In the genomic region with DNA sequence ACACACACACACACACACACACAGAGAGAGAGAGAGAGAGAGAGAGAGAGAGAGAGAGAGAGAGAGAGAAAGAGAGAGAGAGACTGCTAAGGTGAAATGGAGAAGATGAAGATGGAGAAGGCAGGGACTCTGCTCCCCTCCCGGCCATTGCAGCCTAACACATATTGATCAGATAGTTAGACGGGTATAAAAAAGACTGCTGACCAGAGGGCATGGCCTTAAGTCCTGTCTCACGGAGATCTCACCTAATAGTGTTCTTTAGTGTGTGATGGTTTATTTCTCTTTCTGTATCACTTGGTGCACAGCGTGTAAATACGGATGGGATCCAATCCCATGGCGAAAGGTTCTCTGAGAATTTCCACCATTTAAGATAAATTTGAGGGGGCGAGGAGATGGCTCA, we compare ENCODE assay signal across 8 mouse cellular contexts. TPM values are rescaled to one million over a fixed set of nuclear protein-coding genes. Genes with fewer than 3 reads are reported as not detected.
DNase-seq lines count a peak whose midpoint lies in the region; ATAC-seq and TF ChIP-seq lines count a peak whose summit lies in the region.

TSS of gene Fam81a (minus strand) at position 101 of the 400 bp plus-strand sequence.

- H3K9me3 ChIP-seq in lung, postnatal 0 days (ENCODE audit: low read length), result no peaks in the 10 kb centered on the region
- H3K9me3 ChIP-seq in heart, embryonic 11.5 days (replicated peaks; ENCODE audit: control insufficient read depth, low read length), result no peaks in the 10 kb centered on the region
- H3K9me3 ChIP-seq in neural tube, embryonic 14.5 days (ENCODE audit: control insufficient read depth, low read length), result no peaks in the 10 kb centered on the region

- TF ChIP-seq CTCF in lung, postnatal 0 days (IDR thresholded peaks at IDR 0.05), result no peak

- H3K4me2 ChIP-seq in lung, postnatal 0 days (replicated peaks; ENCODE audit: low read depth, low read length), result peak within 1 kb of the TSS; percentile 89
- peak within 1 kb of the TSS; percentile 93 for H3K4me2 ChIP-seq in heart, embryonic 11.5 days
- peak within 1 kb of the TSS; percentile 94 for H3K4me2 ChIP-seq in neural tube, embryonic 14.5 days (ENCODE audit: low read depth, low read length)

- 56% methylated on average over 7 of the region's 7 CpGs for WGBS in lung, postnatal 0 days
- WGBS in heart, embryonic 11.5 days (ENCODE audit: insufficient replicate concordance), result 67% methylated on average over 7 of the region's 7 CpGs
- WGBS in neural tube, embryonic 14.5 days, result 76% methylated on average over 7 of the region's 7 CpGs

- no peak within 1 kb of the TSS for H3K27ac ChIP-seq in lung, postnatal 0 days (ENCODE audit: low read length)
- H3K27ac ChIP-seq in heart, embryonic 11.5 days (ENCODE audit: low read depth, low read length), result no peak within 1 kb of the TSS
- no peak within 1 kb of the TSS; the same call in 1 of the 2 replicates for H3K27ac ChIP-seq in neural tube, embryonic 14.5 days (ENCODE audit: low read depth, low read length)

- peak within 1 kb of the TSS; percentile 51 for H3K4me3 ChIP-seq in lung, postnatal 0 days (ENCODE audit: low read depth, low read length)
- peak within 1 kb of the TSS; percentile 70 for H3K4me3 ChIP-seq in heart, embryonic 11.5 days (ENCODE audit: low read depth, low read length)
- peak within 1 kb of the TSS; percentile 65 for H3K4me3 ChIP-seq in neural tube, embryonic 14.5 days (ENCODE audit: low read depth, low read length)

- TF ChIP-seq EP300 in lung, postnatal 0 days (IDR thresholded peaks at IDR 0.05), result no peak

- no peak for ATAC-seq in lung, postnatal 0 days
- ATAC-seq in heart, embryonic 11.5 days (replicated peaks; ENCODE audit: insufficient number of reproducible peaks, low FRiP score, low TSS enrichment), result no peak
- ATAC-seq in neural tube, embryonic 14.5 days (ENCODE audit: low read depth), result no peak

- peaks cover 7% of the 10 kb centered on the region; the same call in 1 of the 2 replicates for H3K27me3 ChIP-seq in lung, postnatal 0 days (replicated peaks; ENCODE audit: insufficient read depth, low read length)
- peaks cover 11% of the 10 kb centered on the region for H3K27me3 ChIP-seq in heart, embryonic 11.5 days (ENCODE audit: control insufficient read depth, insufficient read depth, low read length)
- no peaks in the 10 kb centered on the region; the same call in 1 of the 2 replicates for H3K27me3 ChIP-seq in neural tube, embryonic 14.5 days (ENCODE audit: control insufficient read depth, insufficient read depth, low read length)

- no peak for DNase-seq in lung, postnatal 0 days (ENCODE audit: low spot score)
- no peak for DNase-seq in lung, postnatal 14 days
- no peak for DNase-seq in left cerebral cortex, postnatal 10 days (ENCODE audit: extremely low spot score in 1 of 2, low spot score in 2 of 2)
- no peak for DNase-seq in urinary bladder, adult 18-20 months (ENCODE audit: low spot score in 2 of 2)
- DNase-seq in yolk sac, embryonic 10.5 days (ENCODE audit: low spot score), result no peak
- DNase-seq in gastrocnemius, adult 18-20 months (ENCODE audit: low spot score), result no peak

- no peaks in the 10 kb centered on the region for H3K36me3 ChIP-seq in lung, postnatal 0 days (ENCODE audit: insufficient read depth, low read length)
- H3K36me3 ChIP-seq in heart, embryonic 11.5 days (ENCODE audit: control insufficient read depth, insufficient read depth, low read length), result no peaks in the 10 kb centered on the region
- no peaks in the 10 kb centered on the region for H3K36me3 ChIP-seq in neural tube, embryonic 14.5 days (ENCODE audit: control insufficient read depth, insufficient read depth, low read length)

- no peak within 1 kb of the TSS for H3K9ac ChIP-seq in lung, postnatal 0 days (replicated peaks; ENCODE audit: low read depth)
- H3K9ac ChIP-seq in heart, embryonic 11.5 days (ENCODE audit: low read depth, low read length), result peak within 1 kb of the TSS; percentile 73
- H3K9ac ChIP-seq in neural tube, embryonic 14.5 days (replicated peaks; ENCODE audit: low read depth, low read length), result peak within 1 kb of the TSS; percentile 66

- H3K4me1 ChIP-seq in lung, postnatal 0 days (ENCODE audit: insufficient read depth, low read depth, low read length), result peaks cover 10% of the 10 kb centered on the region; the same call in 1 of the 2 replicates
- peaks cover 10% of the 10 kb centered on the region for H3K4me1 ChIP-seq in heart, embryonic 11.5 days (ENCODE audit: control insufficient read depth, insufficient read depth, low read length)
- no peaks in the 10 kb centered on the region for H3K4me1 ChIP-seq in neural tube, embryonic 14.5 days (ENCODE audit: control insufficient read depth, insufficient read depth, low read length)

- intact Hi-C loops in left cerebral cortex, postnatal 10 days (cut with DNase I), result no loop called here

RNA-seq across cellular contexts. Expression of gene Fam81a, which starts in this region (rescaled TPM):
- polyA plus RNA-seq in lung, postnatal 0 days (2015; fragmentation: Nextera tagmentation; extraction: Ambion mirVana), result 4.8 and 6.0 TPM in 2 replicates
- polyA plus RNA-seq in heart, embryonic 11.5 days (2014; fragmentation: Nextera tagmentation; extraction: Ambion mirVana), result 20.9 and 24.7 TPM in 2 replicates
- total RNA-seq in left cerebral cortex, postnatal 10 days (2021), result 100 to 1,000 TPM; 189 to 191 TPM
- polyA plus RNA-seq in neural tube, embryonic 14.5 days (2014; fragmentation: Nextera tagmentation; extraction: Ambion mirVana), result 7.9 and 8.7 TPM in 2 replicates
- 1 to 10 TPM in 1 of 2 experiments, under 1 TPM in 1; 0.71 to 1.5 TPM for total RNA-seq in gastrocnemius, adult 18-20 months (2021)

Comparison
In these comparisons a context has a peak if more than half of its experiments do, and no peak if none do; other contexts are left out.
1. RNA of gene Fam81a (total RNA-seq): 189 to 191 TPM in left cerebral cortex, postnatal 10 days; 0.71 to 1.5 TPM in gastrocnemius, adult 18-20 months; every median in the first group is over 10 times any median in the second.
2. Peak in every context shown above with its lines, with median percentiles within 50 percentile points of each other: H3K4me2 ChIP-seq and H3K4me3 ChIP-seq.